Mouse (Mus musculus) thymus, postnatal 0 days (tissue): Measurements from ENCODE around the gene Fam102b. TPM values are rescaled to one million over a fixed set of nuclear protein-coding genes. Genes with fewer than 3 reads are reported as not detected.

ENCODE experiments used
- DNase-seq: peaks from one replicate; pipeline ENCODE4 v3.0.0-alpha.2; 2015; ENCODE audit warnings: low spot score
- microRNA-seq: library from miRNA; unstranded; fragments of <30 nt; microRNA quantifications from one replicate; pipeline ENCODE4, GENCODE M21; 2016; ENCODE audit warnings: borderline number of aligned reads
- polyA plus RNA-seq: library from polyadenylated mRNA; unstranded; fragments of >200 nt; fragmentation: Nextera tagmentation; extraction: Ambion mirVana; gene quantifications from 2 replicates; pipeline ENCODE4 v1.2.1, GENCODE M21; 2015

The Fam102b gene
- polyA plus RNA-seq, 1 experiment from 2014 or later: 9.5 TPM

GRCm38 (mm10) chr3:108961655-108962054, 65.8 kb downstream of the Fam102b start:
- DNase-seq: peak; percentile 67

- no peak for DNase-seq
Observed at GRCm38 (mm10) chr3:108961226-108961625, 66.2 kb downstream of the Fam102b start.

- DNase-seq: no peak
Observed at GRCm38 (mm10) chr3:108959680-108960295, 67.6 kb downstream of the Fam102b start.

- no peak for DNase-seq
Observed at GRCm38 (mm10) chr3:108957976-108958375, 69.4 kb downstream of the Fam102b start.

- no peak for DNase-seq
Observed at GRCm38 (mm10) chr3:108940996-108941395, 86.4 kb downstream of the Fam102b start.

- peak; percentile 22 for DNase-seq
Observed at GRCm38 (mm10) chr3:108940001-108940633, 87.3 kb downstream of the Fam102b start, which contains the start of gene Gm9857. Gene Gm9857 (minus strand): TSS chr3:108940445.

GRCm38 (mm10) chr3:108939573-108939972, 87.8 kb downstream of the Fam102b start, which contains the start of gene Henmt1:
Gene Henmt1 (plus strand): TSS chr3:108939873.
- DNase-seq: no peak

- DNase-seq: no peak
Observed at GRCm38 (mm10) chr3:108938691-108939090, 88.7 kb downstream of the Fam102b start.

- no peak for DNase-seq
Observed at GRCm38 (mm10) chr3:108933557-108933956, 93.8 kb downstream of the Fam102b start.

- no peak for DNase-seq
Observed at GRCm38 (mm10) chr3:108926308-108926707, 101.1 kb downstream of the Fam102b start.

GRCm38 (mm10) chr3:108925677-108926076, 101.7 kb downstream of the Fam102b start:
- DNase-seq: no peak

- DNase-seq: no peak
Observed at GRCm38 (mm10) chr3:108921822-108922221, 105.6 kb downstream of the Fam102b start.

Small RNA genes within 50 kb of the gene (microRNA-seq; reads per million reads assigned to microRNA genes)
- gene Gm44384: not detected

Other genes starting within 250 kb of the Fam102b start
- gene Stxbp3, start 187.1 kb downstream of the Fam102b start, polyA plus RNA-seq: 43.5 and 51.6 TPM in 2 replicates
- gene Fndc7, start 137.6 kb downstream of the Fam102b start, polyA plus RNA-seq: 0.95 and 1.3 TPM in 2 replicates
- 96.0 and 112 TPM in 2 replicates for gene Prpf38b, start 115.9 kb downstream of the Fam102b start, polyA plus RNA-seq
- gene Henmt1, start 87.7 kb downstream of the Fam102b start, polyA plus RNA-seq: 2.2 and 2.3 TPM in 2 replicates
- not detected in 2 replicates for gene Gm9857, start 87.2 kb downstream of the Fam102b start, polyA plus RNA-seq
- not detected in 2 replicates for gene Slc25a54, start 52.9 kb upstream of the Fam102b start, polyA plus RNA-seq
- gene Slc25a24, start 95.5 kb upstream of the Fam102b start, polyA plus RNA-seq: 6.9 and 7.6 TPM in 2 replicates